Mouse (Mus musculus): Measurements from ENCODE around the gene Pprc1. TPM values are rescaled to one million over a fixed set of nuclear protein-coding genes. Genes with fewer than 3 reads are reported as not detected.

The Pprc1 gene
- polyA plus RNA-seq, 1 experiment from 2014 or later: 54.4 TPM

DNA sequence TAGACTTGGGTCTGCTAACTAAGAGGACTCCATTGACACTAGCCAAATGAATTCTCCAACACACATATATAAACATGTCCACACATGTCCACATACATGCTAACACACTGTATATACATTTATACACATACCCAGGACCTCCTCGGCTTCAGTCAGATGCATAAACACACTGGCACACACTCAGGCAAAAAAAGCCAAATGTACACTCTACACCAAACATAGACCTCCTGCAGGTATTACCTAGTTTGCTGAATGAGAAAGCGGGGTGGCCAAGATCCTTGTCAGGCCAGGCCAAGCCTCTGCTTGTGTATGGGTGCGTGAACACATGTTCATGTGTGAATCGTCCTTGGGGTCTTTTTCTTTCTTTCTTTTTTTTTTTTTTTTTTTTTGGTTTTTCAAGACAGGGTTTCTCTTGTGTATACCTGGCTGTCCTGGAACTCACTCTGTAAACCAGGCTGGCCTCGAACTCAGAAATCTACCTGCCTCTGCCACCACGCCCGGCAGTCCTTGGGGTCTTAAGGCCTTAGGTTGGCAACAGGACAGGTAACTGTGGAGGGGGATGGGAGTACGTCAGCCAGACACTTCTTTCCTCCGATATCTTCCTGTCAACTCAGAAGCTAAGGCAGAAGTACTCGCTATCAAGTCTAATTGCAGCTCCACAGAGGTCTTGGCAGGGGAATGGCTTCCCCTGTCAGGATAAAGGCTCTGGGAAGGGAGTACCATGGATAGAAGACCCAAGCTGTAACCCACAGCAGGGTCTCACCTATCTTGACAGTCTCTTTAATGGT is 14.3 kb upstream of the Pprc1 start:
- H3K9ac ChIP-seq (ENCODE audit: low read depth, low read length): no peak overlapping the region
- H3K4me3 ChIP-seq (ENCODE audit: low read length): no peak overlapping the region
- no peak overlapping the region for H3K27ac ChIP-seq (ENCODE audit: low read depth, low read length)
- H3K4me2 ChIP-seq (replicated peaks; ENCODE audit: low read depth, low read length): no peak overlapping the region
- H3K27me3 ChIP-seq (ENCODE audit: control insufficient read depth, insufficient read depth, low read length): no peaks in the 10 kb centered on the region
- no peaks in the 10 kb centered on the region for H3K4me1 ChIP-seq (ENCODE audit: control insufficient read depth, insufficient read depth, low read length)
- peaks cover 51% of the 10 kb centered on the region for H3K36me3 ChIP-seq (ENCODE audit: control insufficient read depth, insufficient read depth, low read length)
- WGBS: 92% methylated on average over 10 of the region's 10 CpGs
- no peak for ATAC-seq (ENCODE audit: low FRiP score, low TSS enrichment)
- peaks cover 5% of the 10 kb centered on the region; the same call in 1 of the 2 replicates for H3K9me3 ChIP-seq (ENCODE audit: control insufficient read depth, low read length)

GRCm38 (mm10) chr19:46031689-46032432 is 12.8 kb upstream of the Pprc1 start:
- no peak for ATAC-seq (ENCODE audit: low FRiP score, low TSS enrichment)
- no peak overlapping the region for H3K4me2 ChIP-seq (replicated peaks; ENCODE audit: low read depth, low read length)
- no peak overlapping the region for H3K9ac ChIP-seq (ENCODE audit: low read depth, low read length)
- H3K36me3 ChIP-seq (ENCODE audit: control insufficient read depth, insufficient read depth, low read length): peaks cover 63% of the 10 kb centered on the region
- H3K27ac ChIP-seq (ENCODE audit: low read depth, low read length): no peak overlapping the region
- no peaks in the 10 kb centered on the region for H3K27me3 ChIP-seq (ENCODE audit: control insufficient read depth, insufficient read depth, low read length)
- peaks cover 5% of the 10 kb centered on the region; the same call in 1 of the 2 replicates for H3K9me3 ChIP-seq (ENCODE audit: control insufficient read depth, low read length)
- WGBS: 83% methylated on average over 9 of the region's 9 CpGs
- no peak overlapping the region for H3K4me3 ChIP-seq (ENCODE audit: low read length)
- peaks cover 2% of the 10 kb centered on the region; the same call in 1 of the 2 replicates for H3K4me1 ChIP-seq (ENCODE audit: control insufficient read depth, insufficient read depth, low read length)

GRCm38 (mm10) chr19:46032731-46033510 is 11.8 kb upstream of the Pprc1 start:
- no peak overlapping the region for H3K27ac ChIP-seq (ENCODE audit: low read depth, low read length)
- H3K4me3 ChIP-seq (ENCODE audit: low read length): no peak overlapping the region
- WGBS: 73% methylated on average over 26 of the region's 26 CpGs
- peaks cover 5% of the 10 kb centered on the region; the same call in 1 of the 2 replicates for H3K9me3 ChIP-seq (ENCODE audit: control insufficient read depth, low read length)
- no peak overlapping the region for H3K4me2 ChIP-seq (replicated peaks; ENCODE audit: low read depth, low read length)
- H3K9ac ChIP-seq (ENCODE audit: low read depth, low read length): no peak overlapping the region
- no peaks in the 10 kb centered on the region for H3K27me3 ChIP-seq (ENCODE audit: control insufficient read depth, insufficient read depth, low read length)
- peaks cover 13% of the 10 kb centered on the region for H3K4me1 ChIP-seq (ENCODE audit: control insufficient read depth, insufficient read depth, low read length)
- no peak for ATAC-seq (ENCODE audit: low FRiP score, low TSS enrichment)
- peaks cover 63% of the 10 kb centered on the region for H3K36me3 ChIP-seq (ENCODE audit: control insufficient read depth, insufficient read depth, low read length)

DNA sequence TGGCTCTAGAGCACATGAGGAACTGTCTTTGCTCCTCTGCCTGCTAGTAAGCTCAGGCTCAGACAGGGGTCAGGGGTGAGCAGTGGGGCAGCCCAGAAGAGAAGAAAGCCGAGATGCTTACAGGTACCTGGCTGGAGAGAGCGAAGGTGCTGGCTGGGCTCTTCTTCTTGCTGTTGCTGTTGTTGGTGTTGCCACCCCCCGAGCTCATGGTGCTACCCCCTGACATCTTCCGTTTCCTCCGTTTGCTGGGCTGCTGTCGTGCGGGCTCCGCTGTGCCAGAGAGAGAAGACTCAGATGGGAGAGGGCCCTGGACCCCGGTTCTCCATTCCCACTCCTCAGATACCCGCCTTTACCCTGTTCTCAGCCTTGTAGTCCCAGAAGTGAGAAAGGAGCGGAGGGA is 10.8 kb upstream of the Pprc1 start:
- 98% methylated on average over 11 of the region's 11 CpGs for WGBS
- Histone ChIP-seq H3K27ac (ENCODE audit: low read depth, low read length) (no peak overlapping the region), H3K4me2 (replicated peaks; ENCODE audit: low read depth, low read length) (no peak overlapping the region), H3K4me1 (ENCODE audit: control insufficient read depth, insufficient read depth, low read length) (peaks cover 20% of the 10 kb centered on the region), H3K9ac (ENCODE audit: low read depth, low read length) (no peak overlapping the region), H3K36me3 (ENCODE audit: control insufficient read depth, insufficient read depth, low read length) (peaks cover 63% of the 10 kb centered on the region), H3K27me3 (ENCODE audit: control insufficient read depth, insufficient read depth, low read length) (no peaks in the 10 kb centered on the region), H3K4me3 (ENCODE audit: low read length) (no peak overlapping the region), H3K9me3 (ENCODE audit: control insufficient read depth, low read length) (peaks cover 5% of the 10 kb centered on the region; the same call in 1 of the 2 replicates)
- no peak for ATAC-seq (ENCODE audit: low FRiP score, low TSS enrichment)

- Histone ChIP-seq H3K4me2 (replicated peaks; ENCODE audit: low read depth, low read length) (no peak overlapping the region; the same call in 1 of the 2 replicates), H3K9ac (ENCODE audit: low read depth, low read length) (peak overlapping the region; percentile 28; the same call in 1 of the 2 replicates), H3K4me1 (ENCODE audit: control insufficient read depth, insufficient read depth, low read length) (peaks cover 32% of the 10 kb centered on the region), H3K36me3 (ENCODE audit: control insufficient read depth, insufficient read depth, low read length) (peaks cover 54% of the 10 kb centered on the region), H3K9me3 (ENCODE audit: control insufficient read depth, low read length) (no peaks in the 10 kb centered on the region), H3K4me3 (ENCODE audit: low read length) (no peak overlapping the region), H3K27ac (ENCODE audit: low read depth, low read length) (no peak overlapping the region), H3K27me3 (ENCODE audit: control insufficient read depth, insufficient read depth, low read length) (no peaks in the 10 kb centered on the region)
- no peak for ATAC-seq (ENCODE audit: low FRiP score, low TSS enrichment)
- 94% methylated on average over 13 of the region's 13 CpGs for WGBS
Observed at GRCm38 (mm10) chr19:46035971-46036370, 8.7 kb upstream of the Pprc1 start.

- Histone ChIP-seq H3K4me3 (ENCODE audit: low read length) (peak overlapping the region; percentile 83), H3K4me2 (replicated peaks; ENCODE audit: low read depth, low read length) (peak overlapping the region; percentile 97), H3K4me1 (ENCODE audit: control insufficient read depth, insufficient read depth, low read length) (peaks cover 39% of the 10 kb centered on the region), H3K9ac (ENCODE audit: low read depth, low read length) (peak overlapping the region; percentile 88), H3K9me3 (ENCODE audit: control insufficient read depth, low read length) (no peaks in the 10 kb centered on the region), H3K27me3 (ENCODE audit: control insufficient read depth, insufficient read depth, low read length) (no peaks in the 10 kb centered on the region), H3K36me3 (ENCODE audit: control insufficient read depth, insufficient read depth, low read length) (peaks cover 49% of the 10 kb centered on the region), H3K27ac (ENCODE audit: low read depth, low read length) (no peak overlapping the region)
- ATAC-seq (ENCODE audit: low FRiP score, low TSS enrichment): no peak
- WGBS: 86% methylated on average over 13 of the region's 13 CpGs
Observed at GRCm38 (mm10) chr19:46036477-46037242, 8.0 kb upstream of the Pprc1 start.

GRCm38 (mm10) chr19:46037243-46037924 is 7.3 kb upstream of the Pprc1 start:
- H3K27ac ChIP-seq (ENCODE audit: low read depth, low read length): peak overlapping the region; percentile 7; the same call in 1 of the 2 replicates
- H3K4me3 ChIP-seq (ENCODE audit: low read length): peak overlapping the region; percentile 83
- peaks cover 42% of the 10 kb centered on the region for H3K36me3 ChIP-seq (ENCODE audit: control insufficient read depth, insufficient read depth, low read length)
- peak overlapping the region; percentile 88 for H3K9ac ChIP-seq (ENCODE audit: low read depth, low read length)
- H3K4me1 ChIP-seq (ENCODE audit: control insufficient read depth, insufficient read depth, low read length): peaks cover 46% of the 10 kb centered on the region
- H3K4me2 ChIP-seq (replicated peaks; ENCODE audit: low read depth, low read length): peak overlapping the region; percentile 97
- no peaks in the 10 kb centered on the region for H3K9me3 ChIP-seq (ENCODE audit: control insufficient read depth, low read length)
- no peaks in the 10 kb centered on the region for H3K27me3 ChIP-seq (ENCODE audit: control insufficient read depth, insufficient read depth, low read length)
- no peak for ATAC-seq (ENCODE audit: low FRiP score, low TSS enrichment)
- WGBS: 34% methylated on average over 6 of the region's 6 CpGs
